Mouse (Mus musculus): Measurements from ENCODE around the gene Fads6.

DNA sequence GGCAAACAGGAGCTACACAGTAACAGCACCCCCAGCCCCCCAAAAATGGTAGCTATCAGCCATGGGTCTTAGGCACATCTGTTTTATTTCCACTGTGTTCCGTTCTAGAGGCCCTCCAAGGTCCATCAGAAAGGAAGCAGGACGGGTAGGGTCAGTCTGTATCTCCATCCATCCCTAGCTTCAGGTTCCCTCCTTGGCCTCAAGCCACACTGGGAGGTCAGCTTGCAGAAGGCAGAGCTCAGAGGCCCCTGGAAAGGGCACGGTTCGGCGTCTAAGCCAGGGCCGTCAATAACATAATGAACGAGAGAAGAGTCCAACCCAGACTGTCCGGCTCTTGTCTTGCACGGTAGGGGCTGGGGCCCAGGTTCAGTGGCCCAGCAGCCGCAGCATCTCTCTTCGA lies 29.5 kb downstream of the Fads6 start:
- no peak for TF ChIP-seq POLR2A (IDR thresholded peaks at IDR 0.05; ENCODE audit: low read depth, low read length)
- no peak for TF ChIP-seq CTCF (IDR thresholded peaks at IDR 0.05; ENCODE audit: extremely low read depth, insufficient read length, insufficient replicate concordance, low read depth, low read length)

All from small intestine, adult 2 months (tissue).